Mouse (Mus musculus) MEL (cell line): ENCODE data around the gene Rgs6. TPM values are rescaled to one million over a fixed set of nuclear protein-coding genes. Genes with fewer than 3 reads are reported as not detected.

ENCODE experiments used
- DNase-seq: peaks from one replicate; pipeline ENCODE4 v3.0.0; 2011; ENCODE audit warnings: low read depth, low spot score
- H3K27ac ChIP-seq: 2 replicates; pipeline ENCODE4 v1.5.1; 2012; ENCODE audit warnings: low read depth, mild to moderate bottlenecking, control low read depth, low read length, moderate library complexity; ENCODE audit not compliant: control insufficient read depth
- H3K27me3 ChIP-seq, 2 experiments: fragments of 150-350 bp in 1 of 2; sonication (generic) in 1 of 2; 2 replicates each; pipeline ENCODE4 v1.6.1; 2012; ENCODE audit warnings: low read length in 2 of 2, mild to moderate bottlenecking in 2 of 2, improper control_type of control experiment in 1 of 2, moderate library complexity in 1 of 2; ENCODE audit not compliant: insufficient read depth in 2 of 2, control insufficient read depth in 1 of 2
- H3K36me3 ChIP-seq, 2 experiments: 2 replicates each; pipeline ENCODE4 v1.6.1; 2012 to 2014; ENCODE audit warnings: low read length in 2 of 2, improper control_type of control experiment in 1 of 2, inconsistent platforms in 1 of 2, mild to moderate bottlenecking in 1 of 2; ENCODE audit not compliant: insufficient read depth in 2 of 2, control insufficient read depth in 1 of 2
- H3K4me1 ChIP-seq, 2 experiments: fragments of 150-350 bp in 1 of 2; sonication (generic) in 1 of 2; 2 replicates each; pipeline ENCODE4 v1.6.1; 2012; ENCODE audit warnings: low read length in 2 of 2, improper control_type of control experiment in 1 of 2, mild to moderate bottlenecking in 1 of 2; ENCODE audit not compliant: insufficient read depth in 2 of 2, control insufficient read depth in 1 of 2
- H3K4me3 ChIP-seq, 2 experiments: fragments of 150-350 bp in 1 of 2; sonication (generic) in 1 of 2; 2 replicates each; pipeline ENCODE4 v1.5.1; 2012; ENCODE audit warnings: low read depth in 2 of 2, low read length in 2 of 2, mild to moderate bottlenecking in 2 of 2, moderate library complexity in 2 of 2, control low read depth in 1 of 2, improper control_type of control experiment in 1 of 2; ENCODE audit not compliant: control insufficient read depth in 1 of 2, insufficient read depth in 1 of 2
- H3K79me2 ChIP-seq: 2 replicates; pipeline ENCODE4 v1.6.1; 2012; ENCODE audit warnings: mild to moderate bottlenecking, low read length, moderate library complexity; ENCODE audit not compliant: control insufficient read depth, poor library complexity, insufficient read depth
- H3K9ac ChIP-seq: 2 replicates; pipeline ENCODE4 v1.6.1; 2012; ENCODE audit warnings: low read depth, mild to moderate bottlenecking, control low read depth, low read length, moderate library complexity; ENCODE audit not compliant: control insufficient read depth, poor library complexity, severe bottlenecking
- H3K9me3 ChIP-seq: fragments of 150-350 bp; sonication (generic); replicated peaks from 2 replicates; pipeline ENCODE4 v1.6.1; 2012; ENCODE audit warnings: mild to moderate bottlenecking, low read length, improper control_type of control experiment, moderate library complexity; ENCODE audit not compliant: insufficient read depth
- BHLHE40 ChIP-seq: IDR thresholded peaks from 2 replicates; pipeline ENCODE4 v1.6.1; 2012; ENCODE audit warnings: low read depth, mild to moderate bottlenecking, inconsistent platforms, low read length, improper control_type of control experiment, borderline replicate concordance
- CHD1 ChIP-seq: IDR thresholded peaks from 2 replicates; pipeline ENCODE4 v1.6.1; 2012; ENCODE audit warnings: low read depth, mild to moderate bottlenecking, inconsistent platforms, low read length, improper control_type of control experiment
- CTCF ChIP-seq, 3 experiments: IDR thresholded peaks in 2 of 3; conservative IDR thresholded peaks in 1 of 3; 2 replicates each; pipeline ENCODE4 v1.5.1; 2011 to 2012; ENCODE audit warnings: low read length in 3 of 3, low read depth in 2 of 3, mild to moderate bottlenecking in 2 of 3, improper control_type of control experiment in 1 of 3, inconsistent platforms in 1 of 3, mixed read lengths in 1 of 3, moderate library complexity in 1 of 3; ENCODE audit not compliant: control insufficient read depth in 1 of 3, insufficient read depth in 1 of 3, poor library complexity in 1 of 3, severe bottlenecking in 1 of 3
- ELF1 ChIP-seq: IDR thresholded peaks from 2 replicates; pipeline ENCODE4 v1.6.1; 2014; ENCODE audit warnings: low read depth, mild to moderate bottlenecking, inconsistent platforms, low read length, improper control_type of control experiment, moderate library complexity
- ETS1 ChIP-seq: IDR thresholded peaks from 2 replicates; pipeline ENCODE4 v1.6.1; 2012; ENCODE audit warnings: low read depth, mild to moderate bottlenecking, inconsistent platforms, low read length, improper control_type of control experiment, moderate library complexity
- HCFC1 ChIP-seq: IDR thresholded peaks from 2 replicates; pipeline ENCODE4 v1.6.1; 2012; ENCODE audit warnings: low read depth, mild to moderate bottlenecking, inconsistent platforms, low read length, improper control_type of control experiment, moderate library complexity
- JUND ChIP-seq: IDR thresholded peaks from 2 replicates; pipeline ENCODE4 v1.6.1; 2011; ENCODE audit warnings: low read depth, mild to moderate bottlenecking, improper control_type of control experiment, low read length
- MAFK ChIP-seq: IDR thresholded peaks from 2 replicates; pipeline ENCODE4 v1.6.1; 2011; ENCODE audit warnings: low read depth, mild to moderate bottlenecking, low read length, improper control_type of control experiment, borderline replicate concordance
- MAZ ChIP-seq: IDR thresholded peaks from 2 replicates; pipeline ENCODE4 v1.6.1; 2012; ENCODE audit warnings: low read depth, mild to moderate bottlenecking, inconsistent platforms, low read length, improper control_type of control experiment
- MXI1 ChIP-seq: IDR thresholded peaks from 2 replicates; pipeline ENCODE4 v1.6.1; 2011; ENCODE audit warnings: mild to moderate bottlenecking, low read depth, low read length, improper control_type of control experiment
- MYC ChIP-seq: IDR thresholded peaks from 2 replicates; pipeline ENCODE4 v1.6.1; 2011; ENCODE audit warnings: low read depth, mild to moderate bottlenecking, low read length, improper control_type of control experiment, moderate library complexity
- POLR2A ChIP-seq, 2 experiments: IDR thresholded peaks; 2 replicates each; pipeline ENCODE4 v1.6.1; 2011 to 2012; ENCODE audit warnings: low read length in 2 of 2, mild to moderate bottlenecking in 2 of 2, control low read depth in 1 of 2, improper control_type of control experiment in 1 of 2, low read depth in 1 of 2, moderate library complexity in 1 of 2; ENCODE audit not compliant: control insufficient read depth in 1 of 2, insufficient read depth in 1 of 2, poor library complexity in 1 of 2
- RAD21 ChIP-seq: IDR thresholded peaks from 2 replicates; pipeline ENCODE4 v1.6.1; 2011; ENCODE audit warnings: mild to moderate bottlenecking, low read depth, low read length, improper control_type of control experiment
- SIN3A ChIP-seq: IDR thresholded peaks from 2 replicates; pipeline ENCODE4 v1.6.1; 2012; ENCODE audit warnings: low read length, improper control_type of control experiment, inconsistent platforms
- TBP ChIP-seq: IDR thresholded peaks from 2 replicates; pipeline ENCODE4 v1.8.0; 2011; ENCODE audit warnings: low read depth, low read length, improper control_type of control experiment
- UBTF ChIP-seq: IDR thresholded peaks from 2 replicates; pipeline ENCODE4 v1.6.1; 2012; ENCODE audit warnings: low read depth, mild to moderate bottlenecking, inconsistent platforms, low read length, improper control_type of control experiment, moderate library complexity, borderline replicate concordance; ENCODE audit not compliant: insufficient read depth
- USF1 ChIP-seq: IDR thresholded peaks from 2 replicates; pipeline ENCODE4 v1.6.1; 2014; ENCODE audit warnings: low read depth, mild to moderate bottlenecking, inconsistent platforms, low read length, improper control_type of control experiment, moderate library complexity
- USF2 ChIP-seq, 2 experiments: IDR thresholded peaks; 2 replicates each; pipeline ENCODE4 v1.6.1; 2011 to 2012; ENCODE audit warnings: improper control_type of control experiment in 2 of 2, low read length in 2 of 2, borderline replicate concordance in 1 of 2, inconsistent platforms in 1 of 2, low read depth in 1 of 2, mild to moderate bottlenecking in 1 of 2; ENCODE audit not compliant: insufficient read depth in 1 of 2
- ZC3H11A ChIP-seq: IDR thresholded peaks from 2 replicates; pipeline ENCODE4 v1.6.1; 2012; ENCODE audit warnings: low read depth, mild to moderate bottlenecking, inconsistent platforms, low read length, improper control_type of control experiment
- ZMIZ1 ChIP-seq: IDR thresholded peaks from 2 replicates; pipeline ENCODE4 v1.6.1; 2012; ENCODE audit warnings: low read depth, mild to moderate bottlenecking, inconsistent platforms, low read length, improper control_type of control experiment, moderate library complexity
- ZNF384 ChIP-seq: IDR thresholded peaks from 2 replicates; pipeline ENCODE4 v1.6.1; 2012; ENCODE audit warnings: low read depth, mild to moderate bottlenecking, inconsistent platforms, low read length, improper control_type of control experiment
- polyA plus RNA-seq, 2 experiments: library from polyadenylated mRNA; stranded (reverse) in 1 of 2; unstranded in 1 of 2; fragments of >175 nt in 1 of 2; fragments of >200 nt in 1 of 2; gene quantifications; 2 replicates each; pipeline versions ENCODE4 v1.2.1 to v1.2.4; 2012; ENCODE audit warnings: low replicate concordance in 2 of 2, low read depth in 1 of 2; ENCODE audit not compliant: insufficient read length in 2 of 2, insufficient read depth in 1 of 2, missing spikeins in 1 of 2
- total RNA-seq: library from RNA; depleted of rRNA; stranded (reverse); fragments of 300-350 nt; gene quantifications from 2 replicates; pipeline ENCODE4 v1.2.3, GENCODE M21; 2012

The Rgs6 gene
- total and polyA plus RNA-seq, 3 experiments: not detected

DNA sequence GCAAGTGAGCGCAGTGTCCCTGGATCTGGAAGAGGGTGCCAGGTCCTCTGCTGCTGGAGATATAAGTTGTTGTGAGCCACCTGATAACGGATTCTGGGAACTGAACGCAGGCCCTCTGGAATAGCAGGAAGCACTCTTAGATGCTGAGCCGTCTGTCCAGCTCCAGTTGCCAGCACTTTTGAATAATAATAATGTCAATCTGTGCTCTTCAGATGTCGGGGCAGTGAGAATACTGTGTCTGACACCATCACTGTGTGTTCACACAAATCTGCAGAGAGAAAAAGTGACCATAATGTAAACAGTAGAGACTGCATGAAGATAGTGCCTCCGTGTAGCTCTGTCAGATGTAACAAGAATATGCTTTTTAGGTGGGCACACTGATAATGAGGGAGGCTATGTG is 38.9 kb upstream of the Rgs6 start:
- no peak for DNase-seq
- H3K27ac ChIP-seq: no peak overlapping the region
- TF ChIP-seq ELF1: no peak
- TF ChIP-seq MYC: no peak
- no peak for TF ChIP-seq ZC3H11A
- TF ChIP-seq HCFC1: no peak
- TF ChIP-seq TBP: no peak
- TF ChIP-seq, all 39 proteins: peak for 0
- H3K4me1 ChIP-seq: no peaks in the 10 kb centered on the region; a peak in 1 of 4 replicates
- no peaks in the 10 kb centered on the region for H3K79me2 ChIP-seq
- peaks cover 0 to 2% of the 10 kb centered on the region in 2 experiments; a peak in 3 of 4 replicates for H3K27me3 ChIP-seq
- no peak overlapping the region for H3K4me3 ChIP-seq
- H3K9ac ChIP-seq: no peak overlapping the region
- no peaks in the 10 kb centered on the region for H3K9me3 ChIP-seq
- H3K36me3 ChIP-seq: no peaks in the 10 kb centered on the region; a peak in 1 of 4 replicates

DNA sequence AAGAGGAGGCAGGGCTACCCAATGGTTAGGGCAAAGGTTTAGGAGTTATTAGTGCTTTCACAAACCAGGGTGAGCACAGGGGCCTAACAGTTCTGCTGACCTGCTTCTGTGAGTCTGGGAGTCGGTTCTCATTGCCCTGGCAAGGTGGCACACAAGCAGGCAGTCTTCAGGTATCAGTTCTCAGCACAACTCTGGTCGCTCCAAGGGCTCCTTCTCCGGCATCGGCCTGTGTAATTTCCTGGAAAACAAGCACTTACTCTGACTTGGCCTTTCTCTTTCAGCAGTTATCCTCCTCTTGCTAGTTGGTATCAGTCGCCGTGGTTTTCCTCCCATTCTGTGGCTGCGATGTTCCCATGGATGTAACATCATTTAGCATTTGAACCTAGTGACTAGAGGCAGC is 38.0 kb upstream of the Rgs6 start:
- H3K4me3 ChIP-seq: no peak overlapping the region
- no peak overlapping the region for H3K27ac ChIP-seq
- no peak overlapping the region for H3K9ac ChIP-seq
- no peaks in the 10 kb centered on the region for H3K9me3 ChIP-seq
- H3K27me3 ChIP-seq: peaks cover 0 to 2% of the 10 kb centered on the region in 2 experiments; a peak in 3 of 4 replicates
- H3K79me2 ChIP-seq: no peaks in the 10 kb centered on the region
- DNase-seq: no peak
- no peaks in the 10 kb centered on the region; a peak in 1 of 4 replicates for H3K4me1 ChIP-seq
- H3K36me3 ChIP-seq: no peaks in the 10 kb centered on the region; a peak in 1 of 4 replicates
- no peak for TF ChIP-seq UBTF
- TF ChIP-seq HCFC1: no peak
- TF ChIP-seq ZNF384: no peak
- no peak for TF ChIP-seq CTCF (IDR thresholded peaks at IDR 0.05 in 2 of 3, conservative IDR thresholded peaks at IDR 0.05 in 1 of 3; ENCODE audit: control insufficient read depth in 1 of 3, insufficient read depth in 1 of 3, low read depth in 2 of 3, low read length in 3 of 3, poor library complexity in 1 of 3, severe bottlenecking in 1 of 3)
- TF ChIP-seq ETS1: no peak
- TF ChIP-seq JUND: no peak
- TF ChIP-seq USF2 (IDR thresholded peaks at IDR 0.05; ENCODE audit: borderline replicate concordance in 1 of 2, insufficient read depth in 1 of 2, low read depth in 1 of 2, low read length in 2 of 2): no peak
- no peak for TF ChIP-seq BHLHE40
- TF ChIP-seq MAZ: no peak
- no peak for TF ChIP-seq MYC
- no peak for TF ChIP-seq MAFK
- TF ChIP-seq SIN3A: no peak
- no peak for TF ChIP-seq RAD21
- no peak for TF ChIP-seq ZMIZ1
- TF ChIP-seq POLR2A (IDR thresholded peaks at IDR 0.05; ENCODE audit: control insufficient read depth in 1 of 2, insufficient read depth in 1 of 2, low read depth in 1 of 2, low read length in 2 of 2, poor library complexity in 1 of 2): no peak
- no peak for TF ChIP-seq MXI1
- TF ChIP-seq USF1: no peak
- no peak for TF ChIP-seq ELF1
- no peak for TF ChIP-seq CHD1
